Mouse (Mus musculus) lung, embryonic 15.5 days (tissue): Measurements from ENCODE around the gene Cdk5r1. TPM values are rescaled to one million over a fixed set of nuclear protein-coding genes. Genes with fewer than 3 reads are reported as not detected.
A peak's percentile ranks its signal among the peaks of the same experiment; 100 is the strongest.

Source experiments
- ATAC-seq: fragments of 200-750 bp; cut with Nextera tagmentation; 2 replicates; pipeline ENCODE4 v1.8.0; 2017; ENCODE audit warnings: moderate number of reproducible peaks, borderline replicate concordance; ENCODE audit not compliant: low FRiP score, low TSS enrichment; ENCODE audit errors: extremely low read depth
- H3K27ac ChIP-seq: fragments of 300-500 bp; sonication (generic); 2 replicates; pipeline ENCODE4 v1.5.1; 2015; ENCODE audit warnings: moderate library complexity, mild to moderate bottlenecking, inconsistent platforms
- H3K27me3 ChIP-seq: fragments of 300-500 bp; sonication (generic); 2 replicates; pipeline ENCODE4 v1.6.1; 2015; ENCODE audit warnings: inconsistent platforms
- H3K36me3 ChIP-seq: fragments of 300-500 bp; sonication (generic); 2 replicates; pipeline ENCODE4 v1.6.1; 2015; ENCODE audit warnings: inconsistent platforms
- H3K4me1 ChIP-seq: fragments of 300-500 bp; sonication (generic); 2 replicates; pipeline ENCODE4 v1.6.1; 2015; ENCODE audit warnings: inconsistent platforms
- H3K4me2 ChIP-seq: fragments of 300-500 bp; sonication (generic); 2 replicates; pipeline ENCODE4 v1.6.1; 2015; ENCODE audit warnings: inconsistent platforms, mild to moderate bottlenecking, moderate library complexity
- H3K4me3 ChIP-seq: fragments of 300-500 bp; sonication (generic); 2 replicates; pipeline ENCODE4 v1.5.1; 2015; ENCODE audit warnings: mild to moderate bottlenecking, inconsistent platforms
- H3K9ac ChIP-seq: fragments of 300-500 bp; sonication (generic); 2 replicates; pipeline ENCODE4 v1.6.1; 2015; ENCODE audit warnings: inconsistent platforms
- H3K9me3 ChIP-seq: fragments of 300-500 bp; sonication (generic); 2 replicates; pipeline ENCODE4 v1.6.1; 2016; ENCODE audit warnings: inconsistent platforms
- WGBS: fragments of 180-500 bp; shearing (Covaris S2); methylation state at CpG from one replicate; pipeline ENCODE4 v1.1.7; 2015; 5-methylcytosine and 5-hydroxymethylcytosine counted together
- polyA plus RNA-seq: library from polyadenylated mRNA; unstranded; fragments of >200 nt; fragmentation: Nextera tagmentation; extraction: Ambion mirVana; gene quantifications from 2 replicates; pipeline ENCODE4 v1.2.1, GENCODE M21; 2015

Gene Cdk5r1
- polyA plus RNA-seq, 1 experiment from 2014 or later = 1.2 TPM

GRCm38 (mm10) chr11:80471836-80472605, 4.8 kb upstream of the Cdk5r1 start:
- no peak for ATAC-seq
- Histone ChIP-seq H3K27ac (no peak overlapping the region), H3K4me1 (0 out of 2 replicates have a peak, but pooled peaks cover 8% of the 10 kb centered on the region), H3K9me3 (no peaks in the 10 kb centered on the region), H3K4me3 (no peak overlapping the region), H3K9ac (no peak overlapping the region), H3K4me2 (no peak overlapping the region), H3K27me3 (no peaks in the 10 kb centered on the region), H3K36me3 (peaks cover 52% of the 10 kb centered on the region)
- WGBS = 73% methylated on average over 16 of the region's 16 CpGs

- H3K27ac ChIP-seq = no peak overlapping the region
- no peak for ATAC-seq
- H3K36me3 ChIP-seq = peaks cover 35% of the 10 kb centered on the region
- WGBS = 52% methylated on average over 2 of the region's 2 CpGs
- H3K4me1 ChIP-seq = peaks cover 27% of the 10 kb centered on the region
- no peak overlapping the region for H3K4me2 ChIP-seq
- H3K9me3 ChIP-seq = no peaks in the 10 kb centered on the region
- H3K9ac ChIP-seq = no peak overlapping the region
- no peak overlapping the region for H3K4me3 ChIP-seq
- peaks cover 7% of the 10 kb centered on the region; the same call in 1 of the 2 replicates for H3K27me3 ChIP-seq
Observed at GRCm38 (mm10) chr11:80474175-80474691, 2.6 kb upstream of the Cdk5r1 start.

- H3K27me3 ChIP-seq = peaks cover 7% of the 10 kb centered on the region; the same call in 1 of the 2 replicates
- ATAC-seq = no peak
- H3K4me3 ChIP-seq = no peak overlapping the region
- peaks cover 29% of the 10 kb centered on the region for H3K36me3 ChIP-seq
- H3K4me2 ChIP-seq = no peak overlapping the region
- H3K27ac ChIP-seq = no peak overlapping the region
- WGBS = 90% methylated on average over 11 of the region's 11 CpGs
- H3K4me1 ChIP-seq = peaks cover 33% of the 10 kb centered on the region
- H3K9ac ChIP-seq = no peak overlapping the region
- H3K9me3 ChIP-seq = no peaks in the 10 kb centered on the region
Observed at GRCm38 (mm10) chr11:80474846-80475245, 2.0 kb upstream of the Cdk5r1 start.

- Histone ChIP-seq H3K27ac (no peak overlapping the region), H3K9ac (no peak overlapping the region), H3K9me3 (no peaks in the 10 kb centered on the region), H3K4me2 (no peak overlapping the region), H3K4me3 (no peak overlapping the region), H3K4me1 (peaks cover 36% of the 10 kb centered on the region), H3K27me3 (peaks cover 7% of the 10 kb centered on the region; the same call in 1 of the 2 replicates), H3K36me3 (peaks cover 22% of the 10 kb centered on the region)
- WGBS = 59% methylated on average over 9 of the region's 9 CpGs
- no peak for ATAC-seq
Observed at GRCm38 (mm10) chr11:80475544-80475943, 1.3 kb upstream of the Cdk5r1 start.

GRCm38 (mm10) chr11:80477341-80478199, 747 bp downstream of the Cdk5r1 start:
- Histone ChIP-seq H3K36me3 (peaks cover 9% of the 10 kb centered on the region; the same call in 1 of the 2 replicates), H3K27ac (no peak overlapping the region), H3K27me3 (peaks cover 7% of the 10 kb centered on the region; the same call in 1 of the 2 replicates), H3K4me2 (peak overlapping the region; percentile 93), H3K4me3 (peak overlapping the region; percentile 53), H3K4me1 (peaks cover 36% of the 10 kb centered on the region), H3K9ac (peak overlapping the region; percentile 47), H3K9me3 (no peaks in the 10 kb centered on the region)
- peak; percentile 9 for ATAC-seq
- 12% methylated on average over 55 of the region's 55 CpGs for WGBS

GRCm38 (mm10) chr11:80478694-80479412, 2.0 kb downstream of the Cdk5r1 start:
- H3K27ac ChIP-seq = no peak overlapping the region
- no peak overlapping the region for H3K4me3 ChIP-seq
- 78% methylated on average over 14 of the region's 14 CpGs for WGBS
- peaks cover 7% of the 10 kb centered on the region; the same call in 1 of the 2 replicates for H3K27me3 ChIP-seq
- H3K4me2 ChIP-seq = peak overlapping the region; percentile 93
- H3K9ac ChIP-seq = no peak overlapping the region
- no peaks in the 10 kb centered on the region for H3K9me3 ChIP-seq
- H3K36me3 ChIP-seq = no peaks in the 10 kb centered on the region
- no peak for ATAC-seq
- H3K4me1 ChIP-seq = peaks cover 36% of the 10 kb centered on the region

GRCm38 (mm10) chr11:80479425-80479824, 2.6 kb downstream of the Cdk5r1 start:
- H3K36me3 ChIP-seq = no peaks in the 10 kb centered on the region
- no peak overlapping the region for H3K9ac ChIP-seq
- no peak for ATAC-seq
- H3K9me3 ChIP-seq = no peaks in the 10 kb centered on the region
- H3K4me1 ChIP-seq = peaks cover 36% of the 10 kb centered on the region
- 47% methylated on average over 5 of the region's 5 CpGs for WGBS
- no peak overlapping the region for H3K27ac ChIP-seq
- no peak overlapping the region for H3K4me3 ChIP-seq
- peak overlapping the region; percentile 93 for H3K4me2 ChIP-seq
- H3K27me3 ChIP-seq = peaks cover 7% of the 10 kb centered on the region; the same call in 1 of the 2 replicates

- Histone ChIP-seq H3K27ac (no peak overlapping the region), H3K4me3 (no peak overlapping the region), H3K4me1 (peaks cover 36% of the 10 kb centered on the region), H3K36me3 (no peaks in the 10 kb centered on the region), H3K9me3 (no peaks in the 10 kb centered on the region), H3K9ac (no peak overlapping the region), H3K27me3 (peaks cover 7% of the 10 kb centered on the region; the same call in 1 of the 2 replicates), H3K4me2 (peak overlapping the region; percentile 93; the same call in 1 of the 2 replicates)
- no peak for ATAC-seq
- WGBS = 74% methylated on average over 31 of the region's 31 CpGs
Observed at GRCm38 (mm10) chr11:80479906-80480866, 3.4 kb downstream of the Cdk5r1 start.

- Histone ChIP-seq H3K4me3 (no peak overlapping the region), H3K4me1 (peaks cover 29% of the 10 kb centered on the region), H3K27me3 (peaks cover 7% of the 10 kb centered on the region; the same call in 1 of the 2 replicates), H3K4me2 (no peak overlapping the region), H3K9me3 (no peaks in the 10 kb centered on the region), H3K27ac (no peak overlapping the region), H3K36me3 (no peaks in the 10 kb centered on the region), H3K9ac (no peak overlapping the region)
- ATAC-seq = no peak
- 77% methylated on average over 13 of the region's 13 CpGs for WGBS
Observed at GRCm38 (mm10) chr11:80481409-80482050, 4.7 kb downstream of the Cdk5r1 start.

GRCm38 (mm10) chr11:80482347-80482746, 5.5 kb downstream of the Cdk5r1 start:
- no peak for ATAC-seq
- no peak overlapping the region for H3K9ac ChIP-seq
- no peaks in the 10 kb centered on the region for H3K9me3 ChIP-seq
- 75% methylated on average over 10 of the region's 10 CpGs for WGBS
- H3K27me3 ChIP-seq = peaks cover 7% of the 10 kb centered on the region; the same call in 1 of the 2 replicates
- H3K4me3 ChIP-seq = no peak overlapping the region
- peaks cover 27% of the 10 kb centered on the region for H3K4me1 ChIP-seq
- no peak overlapping the region for H3K4me2 ChIP-seq
- H3K36me3 ChIP-seq = no peaks in the 10 kb centered on the region
- H3K27ac ChIP-seq = no peak overlapping the region
